Mouse (Mus musculus) limb, embryonic 14.5 days (tissue): ENCODE measurements at regions not wholly inside any gene's neighbourhood (a gene's known extent, or its start where the extent isn't known, plus 50 kb on each side); places are given as distances from the start of the nearest gene placed in this dataset.

Source experiments
- ATAC-seq: fragments of 200-750 bp; cut with Nextera tagmentation; 2 replicates; pipeline ENCODE4 v1.8.0; 2017; ENCODE audit warnings: low read depth, moderate number of reproducible peaks, moderate TSS enrichment; ENCODE audit not compliant: low FRiP score
- DNase-seq: peaks from one replicate; pipeline ENCODE4 v3.0.0-alpha.2; 2015; ENCODE audit warnings: low spot score
- H3K27ac ChIP-seq: fragments of 300-500 bp; sonication (generic); replicated peaks from 2 replicates; pipeline ENCODE4 v1.5.1; 2014; ENCODE audit warnings: low read depth, mild to moderate bottlenecking, low read length, moderate library complexity, mixed read lengths
- H3K27me3 ChIP-seq: fragments of 300-500 bp; sonication (generic); 2 replicates; pipeline ENCODE4 v1.6.1; 2014; ENCODE audit warnings: low read length, mixed read lengths; ENCODE audit not compliant: control insufficient read depth, insufficient read depth
- H3K36me3 ChIP-seq: fragments of 300-500 bp; sonication (generic); 2 replicates; pipeline ENCODE4 v1.6.1; 2014; ENCODE audit warnings: mild to moderate bottlenecking, low read length, moderate library complexity, mixed read lengths; ENCODE audit not compliant: control insufficient read depth, insufficient read depth
- H3K4me1 ChIP-seq: fragments of 300-500 bp; sonication (generic); 2 replicates; pipeline ENCODE4 v1.6.1; 2014; ENCODE audit warnings: antibody characterized with exemption, low read length, mixed read lengths; ENCODE audit not compliant: control insufficient read depth, insufficient read depth
- H3K4me2 ChIP-seq: fragments of 300-500 bp; sonication (generic); replicated peaks from 2 replicates; pipeline ENCODE4 v1.6.1; 2014; ENCODE audit warnings: low read depth, mild to moderate bottlenecking, low read length, moderate library complexity; ENCODE audit not compliant: severe bottlenecking
- H3K4me3 ChIP-seq: fragments of 300-500 bp; sonication (generic); replicated peaks from 2 replicates; pipeline ENCODE4 v1.5.1; 2014; ENCODE audit warnings: low read length
- H3K9ac ChIP-seq: fragments of 300-500 bp; sonication (generic); 2 replicates; pipeline ENCODE4 v1.6.1; 2014; ENCODE audit warnings: mild to moderate bottlenecking, low read depth, low read length, moderate library complexity; ENCODE audit not compliant: severe bottlenecking
- H3K9me3 ChIP-seq: fragments of 300-500 bp; sonication (generic); 2 replicates; pipeline ENCODE4 v1.6.1; 2016; ENCODE audit warnings: low read length; ENCODE audit not compliant: control insufficient read depth
- POLR2A ChIP-seq: fragments of 200-500 bp; IDR thresholded peaks from 2 replicates; pipeline ENCODE4 v1.8.0; 2012; ENCODE audit warnings: inconsistent platforms, mild to moderate bottlenecking, moderate library complexity, borderline replicate concordance; ENCODE audit not compliant: insufficient read depth, insufficient read length; ENCODE audit errors: extremely low read depth
- WGBS: fragments of 180-500 bp; shearing (Covaris S2); extraction: QIAGEN DNeasy Blood & Tissue Kit; methylation state at CpG from one replicate; pipeline ENCODE4 v1.1.7; 2014; 5-methylcytosine and 5-hydroxymethylcytosine counted together

DNA sequence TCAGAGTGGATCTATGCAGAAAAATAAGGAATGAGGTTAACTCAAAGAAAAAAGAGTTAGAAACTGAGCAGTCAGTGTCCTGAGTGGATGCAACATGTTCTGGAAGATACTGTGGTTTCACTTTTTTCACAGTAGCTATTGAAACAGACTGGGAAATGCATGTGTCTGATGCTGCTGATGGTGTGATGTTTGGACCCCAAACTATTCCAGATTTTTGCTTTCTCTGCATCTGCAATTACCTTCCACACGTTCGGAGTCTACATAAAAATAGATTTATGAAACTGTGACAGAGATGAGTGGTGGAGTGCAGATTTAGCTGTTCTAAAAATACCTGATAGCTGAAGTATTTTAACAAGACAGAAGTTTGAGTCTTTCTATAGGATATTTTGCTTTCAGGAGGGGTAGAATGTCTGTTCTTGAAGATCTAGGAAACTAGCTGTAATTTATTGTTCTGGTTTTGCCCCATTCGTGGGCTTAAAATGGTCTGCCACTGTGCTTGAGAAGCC is 545.3 kb downstream of the Stim2 start:
- Histone ChIP-seq H3K4me3 (no peak overlapping the region), H3K36me3 (no peaks in the 10 kb centered on the region), H3K9ac (no peak overlapping the region), H3K4me1 (no peaks in the 10 kb centered on the region), H3K27ac (no peak overlapping the region), H3K9me3 (no peaks in the 10 kb centered on the region), H3K4me2 (no peak overlapping the region), H3K27me3 (no peaks in the 10 kb centered on the region)
- no peak for ATAC-seq
- no peak for DNase-seq
- WGBS: 62% methylated on average over 3 of the region's 3 CpGs
- TF ChIP-seq POLR2A: no peak

DNA sequence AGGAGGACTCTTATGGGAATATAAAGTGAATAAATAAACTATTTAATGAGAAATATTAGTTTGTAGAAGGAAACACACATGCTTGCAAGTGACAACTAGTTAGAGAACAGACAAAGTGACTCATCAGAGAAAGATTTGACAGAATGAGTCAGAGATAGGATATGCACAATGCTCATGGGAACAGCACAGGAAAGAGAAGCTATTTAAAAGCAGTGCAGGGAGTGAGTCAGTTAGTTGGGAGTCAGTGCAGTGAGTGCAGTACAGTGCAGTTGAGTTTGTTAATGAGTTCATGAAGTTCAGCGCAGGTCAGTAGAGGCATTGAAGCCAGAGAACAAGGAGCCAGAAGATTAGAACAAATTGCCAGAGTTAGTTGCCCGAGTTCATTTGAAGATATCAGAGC is 580.2 kb downstream of the Stim2 start:
- no peak overlapping the region for H3K27ac ChIP-seq
- no peak for TF ChIP-seq POLR2A
- no peaks in the 10 kb centered on the region for H3K4me1 ChIP-seq
- H3K4me3 ChIP-seq: no peak overlapping the region
- no peaks in the 10 kb centered on the region for H3K9me3 ChIP-seq
- no peak for DNase-seq
- no peak for ATAC-seq
- H3K27me3 ChIP-seq: no peaks in the 10 kb centered on the region
- H3K4me2 ChIP-seq: no peak overlapping the region
- H3K9ac ChIP-seq: no peak overlapping the region
- H3K36me3 ChIP-seq: no peaks in the 10 kb centered on the region
- 75% methylated on average over 2 of the region's 2 CpGs for WGBS

DNA sequence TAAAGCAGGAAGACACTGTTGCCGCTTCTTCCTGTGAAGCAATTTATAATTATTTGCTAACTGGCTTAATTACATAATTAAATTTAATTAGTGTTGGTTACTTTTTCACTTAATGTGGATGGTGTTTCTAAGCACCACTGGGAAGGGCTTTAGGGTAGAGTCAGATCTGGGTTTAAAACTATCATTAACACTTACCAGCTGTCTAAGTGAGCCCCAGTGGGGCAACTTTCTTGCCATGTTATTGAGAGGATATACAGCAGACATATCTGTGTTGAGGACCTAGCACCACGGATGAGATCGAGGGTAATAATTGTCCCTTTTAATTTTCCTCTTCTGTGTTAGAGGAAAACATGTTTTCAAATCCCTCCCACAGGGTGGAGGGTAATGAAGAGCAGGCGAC is 581.2 kb downstream of the Stim2 start:
- Histone ChIP-seq H3K27me3 (no peaks in the 10 kb centered on the region), H3K27ac (no peak overlapping the region), H3K36me3 (no peaks in the 10 kb centered on the region), H3K9ac (no peak overlapping the region), H3K4me1 (no peaks in the 10 kb centered on the region), H3K4me3 (no peak overlapping the region), H3K9me3 (no peaks in the 10 kb centered on the region), H3K4me2 (no peak overlapping the region)
- WGBS: 54% methylated on average over 4 of the region's 4 CpGs
- ATAC-seq (no peak), DNase-seq (no peak)
- TF ChIP-seq POLR2A: no peak

DNA sequence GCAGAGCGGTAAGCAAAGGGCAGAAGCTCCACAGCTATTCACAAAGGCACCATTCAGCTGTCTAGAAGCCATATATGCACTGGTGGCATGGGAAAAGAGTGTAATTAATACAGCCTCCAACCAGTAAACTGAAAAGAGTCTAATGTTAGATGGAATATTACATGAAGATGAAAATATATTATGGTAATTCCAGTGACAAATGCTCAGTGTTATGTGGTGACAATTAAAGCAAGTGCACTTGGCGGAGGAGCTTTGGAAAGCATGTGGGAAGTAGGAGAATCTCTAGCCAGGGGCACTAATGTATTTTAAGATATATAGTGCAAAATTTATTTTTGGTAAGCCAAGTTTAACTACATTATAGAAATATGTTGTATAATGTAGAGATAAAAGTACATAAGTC is 583.9 kb downstream of the Stim2 start:
- H3K36me3 ChIP-seq: no peaks in the 10 kb centered on the region
- no peak overlapping the region for H3K27ac ChIP-seq
- no peak overlapping the region for H3K4me3 ChIP-seq
- 87% methylated on average over 2 of the region's 2 CpGs for WGBS
- no peaks in the 10 kb centered on the region for H3K4me1 ChIP-seq
- H3K9me3 ChIP-seq: no peaks in the 10 kb centered on the region
- H3K27me3 ChIP-seq: no peaks in the 10 kb centered on the region
- no peak overlapping the region for H3K9ac ChIP-seq
- ATAC-seq (no peak), DNase-seq (no peak)
- H3K4me2 ChIP-seq: no peak overlapping the region
- no peak for TF ChIP-seq POLR2A

DNA sequence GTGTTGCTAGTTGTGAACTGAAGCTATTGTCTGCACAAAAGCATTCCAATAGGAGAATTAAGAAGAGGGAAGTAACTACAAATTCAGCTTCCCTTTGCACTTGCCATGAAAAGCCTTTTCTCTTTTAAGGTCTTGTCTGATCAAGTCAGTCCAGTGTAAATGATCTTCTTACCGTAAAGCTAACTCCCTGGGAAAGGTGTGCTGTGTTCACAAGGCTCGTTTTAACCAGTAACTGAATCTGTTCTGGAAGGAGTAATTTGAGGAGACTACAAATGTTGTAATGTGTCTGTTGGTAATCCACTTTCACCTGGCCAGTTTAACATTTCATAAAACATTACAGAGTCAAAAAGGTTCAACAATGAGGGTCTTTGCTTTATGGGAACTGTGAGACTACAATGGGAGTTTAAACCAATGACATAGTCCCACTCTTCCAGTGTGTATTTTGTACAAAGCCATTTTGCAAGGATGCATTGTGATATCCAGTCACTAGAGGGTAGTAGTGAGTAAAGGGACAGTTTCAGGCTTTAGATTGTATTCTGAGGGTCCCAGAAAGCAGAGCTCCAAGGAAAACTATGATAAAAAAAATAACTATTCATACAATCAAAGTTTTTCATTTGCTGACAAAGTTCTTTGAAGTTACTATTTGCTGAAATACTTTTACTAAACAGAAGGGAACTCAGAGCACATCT is 590.2 kb downstream of the Stim2 start:
- no peaks in the 10 kb centered on the region for H3K4me1 ChIP-seq
- no peak overlapping the region for H3K9ac ChIP-seq
- DNase-seq (no peak), ATAC-seq (no peak)
- WGBS: 22% methylated on average over 2 of the region's 2 CpGs
- no peak overlapping the region for H3K4me2 ChIP-seq
- no peak for TF ChIP-seq POLR2A
- H3K36me3 ChIP-seq: no peaks in the 10 kb centered on the region
- no peaks in the 10 kb centered on the region for H3K9me3 ChIP-seq
- H3K27me3 ChIP-seq: no peaks in the 10 kb centered on the region
- H3K27ac ChIP-seq: no peak overlapping the region
- H3K4me3 ChIP-seq: no peak overlapping the region

DNA sequence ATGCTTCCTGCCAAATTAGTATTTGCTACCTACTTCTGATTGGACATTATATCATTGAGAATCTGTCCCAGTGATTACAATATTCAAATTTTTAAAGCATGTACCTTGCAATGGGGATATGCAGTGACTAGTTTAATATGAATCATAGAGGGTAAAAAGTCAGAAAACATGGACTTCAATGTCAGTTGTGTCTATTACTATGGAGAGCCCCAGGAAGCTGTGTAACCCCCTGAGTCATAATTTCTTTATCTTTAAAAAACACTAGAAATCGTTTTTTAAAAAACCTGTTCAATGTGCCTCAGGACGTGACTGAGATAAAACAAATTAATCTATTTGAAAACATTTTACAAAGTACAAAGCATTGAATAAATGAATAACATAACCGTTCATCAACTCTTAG is 612.7 kb downstream of the Stim2 start:
- DNase-seq (no peak), ATAC-seq (no peak)
- no peaks in the 10 kb centered on the region for H3K27me3 ChIP-seq
- no peaks in the 10 kb centered on the region for H3K36me3 ChIP-seq
- WGBS: 77% methylated on average over 3 of the region's 3 CpGs
- no peaks in the 10 kb centered on the region for H3K9me3 ChIP-seq
- H3K4me1 ChIP-seq: no peaks in the 10 kb centered on the region
- no peak overlapping the region for H3K4me3 ChIP-seq
- no peak overlapping the region for H3K27ac ChIP-seq
- no peak overlapping the region for H3K4me2 ChIP-seq
- H3K9ac ChIP-seq: no peak overlapping the region
- no peak for TF ChIP-seq POLR2A
